Mouse (Mus musculus): Measurements from ENCODE around the gene Fam20a. TPM values are rescaled to one million over a fixed set of nuclear protein-coding genes. Genes with fewer than 3 reads are reported as not detected.

Gene Fam20a
- polyA plus RNA-seq (2015; fragmentation: Nextera tagmentation; extraction: Ambion mirVana): 2.1 and 2.2 TPM in 2 replicates

DNA sequence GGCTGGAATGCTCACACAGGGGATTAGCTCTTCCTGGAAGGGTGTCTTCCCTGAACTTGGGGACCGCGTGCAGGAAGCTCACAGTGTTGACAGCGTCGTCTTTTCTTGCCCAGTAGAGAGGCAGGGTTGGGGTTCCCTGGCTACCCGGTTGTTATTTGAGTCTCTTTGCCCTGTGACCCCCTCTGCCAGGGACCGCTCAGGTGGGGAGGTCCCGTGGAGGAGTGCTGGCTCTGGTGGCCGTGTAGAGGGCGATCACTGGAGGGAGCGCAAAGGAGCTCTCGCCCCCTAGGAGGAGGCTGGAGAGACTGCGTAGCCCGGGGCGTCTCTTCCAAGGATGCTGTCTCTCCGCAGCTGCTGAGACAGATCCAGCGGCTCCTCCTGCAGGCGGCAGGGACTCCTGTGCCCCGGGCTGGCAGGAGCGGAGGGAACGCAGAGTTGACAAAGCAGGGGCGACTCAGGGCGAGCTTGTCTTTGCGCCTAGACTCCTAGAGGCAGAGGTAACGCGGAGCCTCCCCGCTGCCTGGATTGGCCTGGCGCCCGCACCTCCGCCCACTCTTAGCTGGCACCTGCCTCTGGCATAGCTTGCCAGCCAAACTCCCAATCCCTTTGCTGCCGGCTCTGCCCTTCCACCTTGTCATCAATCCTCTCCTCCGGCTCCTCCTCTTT, at the start of gene Fam20a:
Gene Fam20a (minus strand): TSS at position 499 of the 666 bp plus-strand sequence.
- H3K4me3 ChIP-seq (replicated peaks): peak within 1 kb of the TSS; percentile 43
- H3K36me3 ChIP-seq: no peaks in the 10 kb centered on the region
- peak within 1 kb of the TSS; percentile 63 for H3K9ac ChIP-seq (replicated peaks)
- 2% methylated on average over 31 of the region's 31 CpGs for WGBS
- peaks cover 33% of the 10 kb centered on the region for H3K27me3 ChIP-seq
- no peaks in the 10 kb centered on the region for H3K9me3 ChIP-seq
- peaks cover 18% of the 10 kb centered on the region for H3K4me1 ChIP-seq (replicated peaks)
- ATAC-seq: peak; percentile 84
- H3K4me2 ChIP-seq (replicated peaks): peak within 1 kb of the TSS; percentile 91
- H3K27ac ChIP-seq: no peak within 1 kb of the TSS

DNA sequence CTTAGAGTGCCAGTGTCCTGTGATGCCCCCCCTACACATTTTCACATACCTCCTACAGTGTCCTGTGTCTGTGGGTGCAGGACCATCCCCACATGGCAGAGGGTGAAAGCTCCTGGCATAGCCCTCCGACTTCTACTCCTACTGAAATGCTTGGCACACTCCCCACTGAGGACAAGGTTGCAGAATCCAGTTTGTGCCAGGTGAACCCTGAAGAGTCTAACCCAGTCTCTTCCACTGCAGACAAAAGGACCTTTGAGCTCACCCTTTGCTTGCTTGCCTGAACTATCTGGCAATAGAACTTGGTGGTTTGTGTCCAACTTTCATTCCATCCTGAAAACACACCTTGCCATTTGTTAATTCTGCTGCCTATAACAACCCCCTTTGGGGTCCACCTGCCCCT, 49.3 kb upstream of the Fam20a start:
- ATAC-seq: no peak
- no peaks in the 10 kb centered on the region for H3K4me1 ChIP-seq (replicated peaks)
- H3K9me3 ChIP-seq: no peaks in the 10 kb centered on the region
- no peaks in the 10 kb centered on the region for H3K36me3 ChIP-seq
- H3K4me3 ChIP-seq (replicated peaks): no peak overlapping the region
- 95% methylated on average over 1 of the region's 1 CpGs for WGBS
- H3K27me3 ChIP-seq: no peaks in the 10 kb centered on the region
- no peak overlapping the region for H3K9ac ChIP-seq (replicated peaks)
- H3K27ac ChIP-seq: no peak overlapping the region
- no peak overlapping the region for H3K4me2 ChIP-seq (replicated peaks)

DNA sequence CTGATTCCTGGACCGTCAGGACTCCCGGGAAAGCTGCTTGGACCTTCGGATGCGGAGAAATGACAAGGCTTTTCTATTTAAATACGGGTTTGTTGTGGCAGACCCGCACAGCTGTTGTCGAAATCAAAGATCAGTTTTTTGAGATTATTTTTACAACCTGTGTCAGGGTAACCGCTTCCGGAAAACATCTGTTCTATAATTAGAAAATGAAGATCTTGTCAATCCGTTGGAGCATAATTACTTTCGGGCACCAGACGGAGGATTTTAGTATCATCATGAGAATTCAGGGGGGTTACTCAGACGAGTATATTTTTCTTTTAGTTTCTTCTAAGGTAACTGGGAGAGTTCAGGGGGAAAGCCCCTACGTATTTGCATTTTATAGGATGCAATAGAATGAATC, 48.1 kb upstream of the Fam20a start:
- WGBS: 86% methylated on average over 14 of the region's 14 CpGs
- no peak overlapping the region for H3K9ac ChIP-seq (replicated peaks)

DNA sequence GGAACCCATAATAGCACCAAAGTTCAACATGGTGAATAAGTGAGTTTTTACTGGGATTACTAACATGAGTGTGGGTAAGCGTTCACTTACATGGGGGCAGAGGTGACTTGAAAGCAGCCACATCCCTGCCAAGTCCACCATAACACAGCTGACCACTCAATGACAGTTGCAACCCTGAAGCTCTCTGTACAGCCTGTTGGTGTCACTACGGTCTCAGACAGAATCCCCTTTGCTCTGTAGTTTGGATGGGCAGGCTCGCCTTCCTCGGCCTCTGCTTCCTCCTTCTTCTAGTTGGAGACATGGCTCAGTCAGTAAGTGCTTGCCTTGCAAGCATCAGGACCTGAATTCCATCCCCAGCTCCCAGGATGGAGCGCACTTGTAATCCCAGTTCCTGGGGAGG, 47.0 kb upstream of the Fam20a start:
- Histone ChIP-seq H3K4me1 (replicated peaks) (no peaks in the 10 kb centered on the region), H3K27me3 (no peaks in the 10 kb centered on the region), H3K4me2 (replicated peaks) (no peak overlapping the region), H3K27ac (no peak overlapping the region), H3K4me3 (replicated peaks) (no peak overlapping the region), H3K36me3 (no peaks in the 10 kb centered on the region), H3K9me3 (no peaks in the 10 kb centered on the region), H3K9ac (replicated peaks) (no peak overlapping the region)
- no peak for ATAC-seq
- WGBS: 85% methylated on average over 5 of the region's 5 CpGs

More for the DNA sequence above, 48.1 kb upstream of the Fam20a start:
- no peak overlapping the region for H3K4me3 ChIP-seq (replicated peaks)
- no peak overlapping the region for H3K27ac ChIP-seq
- no peaks in the 10 kb centered on the region for H3K9me3 ChIP-seq
- no peaks in the 10 kb centered on the region for H3K4me1 ChIP-seq (replicated peaks)
- ATAC-seq: no peak
- no peaks in the 10 kb centered on the region for H3K36me3 ChIP-seq
- H3K4me2 ChIP-seq (replicated peaks): no peak overlapping the region
- H3K27me3 ChIP-seq: no peaks in the 10 kb centered on the region

DNA sequence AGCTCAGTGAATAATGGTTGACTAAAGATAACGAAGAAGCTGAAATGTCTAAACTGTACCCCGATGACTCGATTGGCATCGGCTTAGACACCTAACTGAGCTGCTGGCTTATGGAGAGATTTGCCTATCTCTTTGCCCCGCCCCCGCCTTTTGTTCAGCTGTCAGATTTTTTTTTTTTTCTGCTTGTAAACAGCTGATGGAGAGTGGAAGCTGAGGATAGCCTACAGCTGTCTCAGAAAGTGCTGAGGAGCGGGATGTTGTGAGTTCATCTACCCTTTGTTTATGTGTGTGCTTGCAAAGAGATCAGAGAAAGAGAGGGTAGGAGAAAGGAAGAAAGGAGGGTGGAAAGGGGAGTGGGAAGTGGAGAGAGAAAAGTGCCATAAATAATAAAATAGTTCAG, 38.0 kb upstream of the Fam20a start:
- Histone ChIP-seq H3K4me1 (replicated peaks) (no peaks in the 10 kb centered on the region), H3K4me3 (replicated peaks) (no peak overlapping the region), H3K9ac (replicated peaks) (no peak overlapping the region), H3K4me2 (replicated peaks) (no peak overlapping the region), H3K9me3 (no peaks in the 10 kb centered on the region), H3K36me3 (no peaks in the 10 kb centered on the region), H3K27me3 (no peaks in the 10 kb centered on the region), H3K27ac (no peak overlapping the region)
- 91% methylated on average over 7 of the region's 7 CpGs for WGBS
- ATAC-seq: no peak

DNA sequence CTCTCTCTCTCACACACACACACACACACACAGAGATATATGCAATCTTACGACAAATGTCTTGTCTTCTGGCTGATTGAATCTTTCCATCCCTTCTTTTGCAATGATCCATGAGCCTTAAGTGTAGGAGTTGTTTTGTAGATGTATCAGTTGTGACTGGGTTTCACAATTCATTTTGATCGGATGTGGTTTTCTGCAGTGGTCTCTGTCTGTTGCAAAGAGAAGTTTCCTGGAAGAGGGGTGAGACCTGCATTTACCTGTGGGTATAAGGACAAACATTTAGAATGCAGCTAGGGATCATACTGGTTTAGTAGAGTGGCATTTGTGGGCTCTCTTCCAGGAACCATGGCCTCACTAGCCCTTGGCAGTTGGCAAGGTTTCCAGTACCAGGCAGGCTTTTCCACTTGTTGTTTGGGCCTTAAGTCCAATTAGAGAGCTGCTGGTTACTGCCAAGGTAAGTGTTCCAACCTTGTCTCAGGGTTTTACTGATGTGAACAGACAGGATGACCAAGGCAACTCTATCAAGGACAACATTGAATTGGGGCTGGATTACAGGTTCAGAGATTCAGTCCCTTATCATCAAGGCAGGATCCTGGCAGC, 36.6 kb upstream of the Fam20a start:
- Histone ChIP-seq H3K4me3 (replicated peaks) (no peak overlapping the region), H3K4me1 (replicated peaks) (no peaks in the 10 kb centered on the region), H3K4me2 (replicated peaks) (no peak overlapping the region), H3K9me3 (no peaks in the 10 kb centered on the region), H3K27me3 (no peaks in the 10 kb centered on the region), H3K36me3 (no peaks in the 10 kb centered on the region), H3K9ac (replicated peaks) (no peak overlapping the region), H3K27ac (no peak overlapping the region)
- WGBS: 92% methylated on average over 2 of the region's 2 CpGs
- no peak for ATAC-seq

DNA sequence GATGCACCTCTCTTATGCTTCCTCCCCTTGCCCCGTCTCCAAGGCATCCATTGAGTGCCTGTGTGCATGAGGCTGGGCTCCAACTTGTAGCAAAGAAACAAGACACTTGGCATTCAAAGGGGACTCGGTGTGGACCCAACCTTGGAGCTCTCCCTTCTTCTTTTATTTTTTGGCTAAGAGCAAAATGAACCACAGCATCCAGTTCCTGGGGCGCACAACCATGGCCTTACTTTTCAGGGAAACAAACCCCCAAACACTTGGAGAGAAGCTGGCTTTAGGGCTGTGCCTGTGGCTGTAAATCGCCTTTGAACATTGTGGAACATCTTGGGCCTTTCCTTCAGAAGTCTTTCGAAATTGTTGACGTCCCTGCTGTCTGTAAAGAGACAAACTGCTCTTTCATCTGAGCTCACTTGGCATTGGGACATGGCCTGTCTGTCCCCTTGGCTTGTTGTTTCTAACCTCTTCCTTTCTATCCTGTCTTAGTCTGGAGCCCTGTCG, 32.1 kb upstream of the Fam20a start:
- H3K9ac ChIP-seq (replicated peaks): no peak overlapping the region
- no peak for ATAC-seq
- no peak overlapping the region for H3K4me2 ChIP-seq (replicated peaks)
- no peaks in the 10 kb centered on the region for H3K27me3 ChIP-seq
- no peak overlapping the region for H3K4me3 ChIP-seq (replicated peaks)
- no peaks in the 10 kb centered on the region for H3K9me3 ChIP-seq
- H3K36me3 ChIP-seq: no peaks in the 10 kb centered on the region
- H3K4me1 ChIP-seq (replicated peaks): peaks cover 11% of the 10 kb centered on the region
- no peak overlapping the region for H3K27ac ChIP-seq
- 80% methylated on average over 7 of the region's 7 CpGs for WGBS

DNA sequence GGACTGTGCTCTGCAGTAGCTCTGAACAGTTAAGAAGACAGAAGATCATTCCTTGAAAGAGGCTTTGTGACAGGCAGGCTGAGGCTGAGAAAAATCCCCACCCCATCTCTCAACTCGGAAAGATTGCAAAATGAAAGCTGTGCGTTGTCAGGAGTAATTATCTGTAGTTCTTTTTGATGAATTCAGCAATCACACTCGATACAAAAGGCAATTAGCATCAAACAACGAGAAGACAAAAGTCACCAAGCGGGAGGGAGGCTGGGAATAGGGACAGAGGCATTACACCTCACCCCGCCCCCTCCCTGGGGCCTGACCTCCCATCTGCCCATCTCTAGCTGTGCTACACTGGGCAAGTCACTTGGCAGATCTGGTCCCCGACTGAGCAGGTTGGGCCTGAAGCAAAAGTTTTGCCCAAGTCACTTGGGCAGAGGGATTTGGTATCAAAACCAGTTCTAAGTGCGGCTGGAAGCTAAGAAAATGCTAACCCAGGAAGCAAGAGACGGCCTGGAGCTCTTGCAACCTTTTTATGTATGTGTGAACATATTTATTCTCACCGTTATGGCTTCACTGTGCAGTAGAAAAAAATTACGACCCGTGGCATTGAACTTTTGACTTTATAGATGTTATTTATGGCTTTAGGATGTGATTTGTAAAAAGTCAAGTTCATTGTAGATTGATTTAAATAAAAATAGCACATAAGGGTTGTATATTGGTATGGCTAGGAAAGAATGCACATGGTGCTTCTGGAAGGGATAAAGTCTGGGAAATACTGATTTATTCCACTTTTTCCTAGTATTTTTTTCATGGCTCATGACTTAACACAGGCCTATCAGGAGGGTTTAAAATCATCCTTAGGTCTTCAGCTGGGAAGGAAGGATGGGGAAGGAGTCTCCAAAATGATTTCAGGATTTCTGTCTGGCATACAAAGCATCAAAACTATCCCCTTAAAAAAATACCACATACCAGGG, 29.8 kb upstream of the Fam20a start:
- Histone ChIP-seq H3K36me3 (no peaks in the 10 kb centered on the region), H3K27ac (no peak overlapping the region), H3K9ac (replicated peaks) (no peak overlapping the region), H3K9me3 (no peaks in the 10 kb centered on the region), H3K4me2 (replicated peaks) (0 out of 2 replicates have a peak overlapping the region, but pooled peaks have one; percentile 7), H3K4me1 (replicated peaks) (peaks cover 11% of the 10 kb centered on the region), H3K4me3 (replicated peaks) (no peak overlapping the region), H3K27me3 (no peaks in the 10 kb centered on the region)
- 38% methylated on average over 12 of the region's 12 CpGs for WGBS
- no peak for ATAC-seq

DNA sequence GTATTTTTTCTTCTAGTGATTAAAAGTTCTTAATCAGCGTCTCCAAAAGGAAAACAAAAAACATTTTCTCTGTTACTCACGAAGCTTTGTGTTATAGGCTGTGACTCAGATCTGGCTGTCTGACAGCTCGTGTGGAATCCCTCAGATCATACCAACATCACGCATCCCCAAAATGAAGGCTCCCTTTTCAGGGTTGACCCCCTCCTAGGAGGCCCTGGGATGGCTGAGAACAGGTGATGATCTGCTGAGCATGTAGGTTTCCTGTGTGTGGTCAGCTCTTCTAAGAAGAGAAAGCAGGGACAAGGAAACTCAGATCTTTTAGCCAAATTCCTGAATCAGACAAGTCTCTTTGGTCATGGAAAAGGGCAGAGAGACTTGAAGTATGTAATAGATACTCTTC, 23.1 kb upstream of the Fam20a start:
- Histone ChIP-seq H3K9ac (replicated peaks) (no peak overlapping the region), H3K36me3 (no peaks in the 10 kb centered on the region), H3K27me3 (no peaks in the 10 kb centered on the region), H3K9me3 (no peaks in the 10 kb centered on the region), H3K27ac (no peak overlapping the region), H3K4me2 (replicated peaks) (no peak overlapping the region), H3K4me3 (replicated peaks) (no peak overlapping the region), H3K4me1 (replicated peaks) (no peaks in the 10 kb centered on the region)
- no peak for ATAC-seq
- WGBS: 84% methylated on average over 4 of the region's 4 CpGs

DNA sequence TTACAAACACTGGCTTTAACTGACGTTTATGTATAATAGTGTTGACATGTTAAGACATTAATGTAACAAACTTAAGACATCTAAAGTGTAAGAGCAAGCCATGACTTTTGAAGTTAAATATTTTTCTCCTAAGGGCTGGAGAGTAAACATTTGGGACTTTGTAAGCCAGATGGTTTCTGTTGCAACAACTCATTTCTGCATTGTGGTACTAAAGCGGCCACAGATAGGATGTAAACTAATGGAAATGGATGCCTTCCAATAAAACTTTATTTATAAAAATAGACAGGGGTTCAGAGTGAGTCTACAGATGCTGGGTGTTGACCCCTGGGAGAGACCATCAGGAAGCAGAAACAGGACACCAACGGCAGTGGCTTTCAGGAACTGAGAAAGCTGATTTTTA, 15.9 kb upstream of the Fam20a start:
- no peak overlapping the region for H3K9ac ChIP-seq (replicated peaks)
- no peaks in the 10 kb centered on the region for H3K4me1 ChIP-seq (replicated peaks)
- no peak overlapping the region for H3K4me3 ChIP-seq (replicated peaks)
- H3K9me3 ChIP-seq: no peaks in the 10 kb centered on the region
- H3K27ac ChIP-seq: no peak overlapping the region
- ATAC-seq: no peak
- WGBS: 92% methylated on average over 3 of the region's 3 CpGs
- H3K27me3 ChIP-seq: no peaks in the 10 kb centered on the region
- H3K4me2 ChIP-seq (replicated peaks): no peak overlapping the region
- H3K36me3 ChIP-seq: no peaks in the 10 kb centered on the region

DNA sequence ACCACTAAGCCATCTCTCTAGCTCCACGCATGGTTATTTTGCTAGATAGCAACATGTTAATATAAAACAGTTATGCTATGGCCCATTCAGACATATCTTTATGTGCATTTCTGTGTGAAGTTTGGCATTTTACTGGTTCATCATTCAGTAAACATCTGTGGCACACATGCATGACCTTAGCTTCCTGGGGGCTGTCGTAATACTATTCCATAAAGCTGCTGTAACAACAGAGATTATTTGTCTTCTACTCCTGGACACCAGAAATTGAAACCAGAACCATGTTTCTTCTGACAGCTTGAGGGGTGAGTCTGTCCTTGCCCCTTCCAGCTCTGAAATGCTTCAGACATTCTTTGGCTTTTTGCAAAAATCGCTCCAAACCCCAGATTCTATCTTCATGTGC, 14.3 kb upstream of the Fam20a start:
- Histone ChIP-seq H3K4me1 (replicated peaks) (no peaks in the 10 kb centered on the region), H3K27ac (no peak overlapping the region), H3K4me3 (replicated peaks) (no peak overlapping the region), H3K27me3 (no peaks in the 10 kb centered on the region), H3K36me3 (no peaks in the 10 kb centered on the region), H3K4me2 (replicated peaks) (no peak overlapping the region), H3K9me3 (no peaks in the 10 kb centered on the region), H3K9ac (replicated peaks) (no peak overlapping the region)
- WGBS: 86% methylated on average over 3 of the region's 3 CpGs
- ATAC-seq: no peak

DNA sequence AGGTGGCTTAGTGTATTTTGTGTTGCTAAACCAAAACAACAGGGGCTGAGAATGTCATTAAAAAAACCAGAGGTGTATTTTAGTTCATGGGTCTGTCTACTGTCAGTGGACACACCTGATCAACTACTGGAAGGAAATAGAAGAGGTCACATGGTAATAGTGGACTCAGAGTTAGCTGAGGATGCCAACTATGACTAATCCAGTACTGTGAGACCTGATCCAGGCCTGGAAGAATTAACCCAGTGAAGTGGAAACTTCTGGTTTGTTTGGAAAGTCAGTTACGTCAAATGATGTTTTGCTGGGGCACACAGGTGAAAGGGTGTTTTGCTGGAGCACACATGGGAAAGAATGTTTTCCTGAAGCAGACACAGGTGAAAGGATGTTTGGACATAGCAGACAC, 12.3 kb upstream of the Fam20a start:
- H3K9me3 ChIP-seq: no peaks in the 10 kb centered on the region
- H3K36me3 ChIP-seq: no peaks in the 10 kb centered on the region
- no peak overlapping the region for H3K4me2 ChIP-seq (replicated peaks)
- no peak for ATAC-seq
- no peak overlapping the region for H3K27ac ChIP-seq
- no peaks in the 10 kb centered on the region for H3K27me3 ChIP-seq
- no peak overlapping the region for H3K4me3 ChIP-seq (replicated peaks)
- H3K9ac ChIP-seq (replicated peaks): no peak overlapping the region
- 76% methylated on average over 1 of the region's 1 CpGs for WGBS
- 0 out of 2 replicates have a peak, but pooled peaks cover 4% of the 10 kb centered on the region for H3K4me1 ChIP-seq (replicated peaks)
